Mouse (Mus musculus) T-cell, adult 2 months (primary cell): ENCODE results near the gene 2810459M11Rik.

Experiments
- DNase-seq: peaks from one replicate; pipeline ENCODE4 v3.0.0; 2022; ENCODE audit warnings: low spot score

2810459M11Rik gene

GRCm38 (mm10) chr1:86053198-86053921, 7.7 kb downstream of the 2810459M11Rik start:
- no peak for DNase-seq

- no peak for DNase-seq
These were observed 9.3 kb downstream of the 2810459M11Rik start for GRCm38 (mm10) chr1:86054943-86055342.

- DNase-seq, result no peak
These were observed 10.6 kb downstream of the 2810459M11Rik start for GRCm38 (mm10) chr1:86056284-86056683.

GRCm38 (mm10) chr1:86058856-86059769, 13.4 kb downstream of the 2810459M11Rik start:
- peak; percentile 91 for DNase-seq

- no peak for DNase-seq
These were observed 16.9 kb downstream of the 2810459M11Rik start for GRCm38 (mm10) chr1:86062523-86062922.

GRCm38 (mm10) chr1:86064271-86064991, 18.8 kb downstream of the 2810459M11Rik start, which contains the start of gene Psmd1:
Gene Psmd1 (plus strand): TSS chr1:86064387.
- DNase-seq, result peak; percentile 90

- DNase-seq, result no peak
These were observed 30.9 kb downstream of the 2810459M11Rik start for GRCm38 (mm10) chr1:86076565-86076964.

GRCm38 (mm10) chr1:86094413-86094812, 48.8 kb downstream of the 2810459M11Rik start:
- no peak for DNase-seq

- no peak for DNase-seq
These were observed 59.4 kb downstream of the 2810459M11Rik start for GRCm38 (mm10) chr1:86105054-86105453.
